Mouse (Mus musculus) ES-E14 (cell line): ENCODE results near the gene Hoxb4.

Source experiments
- CHD2 ChIP-seq: IDR thresholded peaks from 2 replicates; pipeline ENCODE4 v1.6.1; 2014; ENCODE audit warnings: mild to moderate bottlenecking, low read depth, low read length, inconsistent platforms
- HCFC1 ChIP-seq: IDR thresholded peaks from 2 replicates; pipeline ENCODE4 v1.6.1; 2012; ENCODE audit warnings: low read length, inconsistent platforms, borderline replicate concordance; ENCODE audit not compliant: insufficient read depth
- MAFK ChIP-seq: IDR thresholded peaks from 2 replicates; pipeline ENCODE4 v1.6.1; 2014; ENCODE audit warnings: mild to moderate bottlenecking, low read depth, low read length, inconsistent platforms; ENCODE audit not compliant: insufficient read depth
- ZNF384 ChIP-seq: IDR thresholded peaks from 2 replicates; pipeline ENCODE4 v1.6.1; 2012; ENCODE audit warnings: low read depth, low read length, inconsistent platforms

DNA sequence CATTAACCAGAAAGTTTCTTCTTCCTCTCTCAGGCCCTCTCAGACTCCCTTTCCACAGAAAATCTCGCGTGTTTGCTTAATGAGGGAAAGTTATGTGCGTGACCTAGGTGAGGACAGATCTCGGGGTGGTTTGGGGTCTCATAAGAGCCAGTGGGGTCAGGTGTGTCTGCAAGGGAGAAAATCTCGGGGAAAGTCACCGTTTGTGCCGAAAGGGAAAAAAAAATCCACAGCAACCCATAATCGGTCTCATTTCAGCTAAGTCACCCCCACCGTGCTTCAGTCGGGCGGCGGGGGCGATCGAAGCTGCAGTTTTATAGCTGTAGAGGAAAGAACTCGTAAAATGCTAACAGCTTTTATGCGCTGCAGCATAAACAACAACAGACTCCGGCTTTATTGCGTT lies 36.7 kb upstream of the Hoxb4 start:
- no peak for TF ChIP-seq ZNF384
- TF ChIP-seq MAFK, result no peak
- no peak for TF ChIP-seq CHD2
- no peak for TF ChIP-seq HCFC1
